Mouse (Mus musculus): ENCODE results near the gene Kmt2a. TPM values are rescaled to one million over a fixed set of nuclear protein-coding genes. Genes with fewer than 3 reads are reported as not detected.

Kmt2a gene
- polyA plus RNA-seq, 1 experiment from 2014 or later: 31.6 TPM

- ATAC-seq (replicated peaks): no peak
- Histone ChIP-seq H3K9ac (replicated peaks) (peak overlapping the region; percentile 77), H3K4me3 (peak overlapping the region; percentile 62), H3K27me3 (no peaks in the 10 kb centered on the region), H3K27ac (replicated peaks) (peak overlapping the region; percentile 99), H3K9me3 (no peaks in the 10 kb centered on the region), H3K36me3 (no peaks in the 10 kb centered on the region), H3K4me1 (peaks cover 65% of the 10 kb centered on the region), H3K4me2 (replicated peaks) (peak overlapping the region; percentile 89)
- 14% methylated on average over 9 of the region's 9 CpGs for WGBS
These were observed 2.2 kb downstream of the Kmt2a start for GRCm38 (mm10) chr9:44878776-44879500.

DNA sequence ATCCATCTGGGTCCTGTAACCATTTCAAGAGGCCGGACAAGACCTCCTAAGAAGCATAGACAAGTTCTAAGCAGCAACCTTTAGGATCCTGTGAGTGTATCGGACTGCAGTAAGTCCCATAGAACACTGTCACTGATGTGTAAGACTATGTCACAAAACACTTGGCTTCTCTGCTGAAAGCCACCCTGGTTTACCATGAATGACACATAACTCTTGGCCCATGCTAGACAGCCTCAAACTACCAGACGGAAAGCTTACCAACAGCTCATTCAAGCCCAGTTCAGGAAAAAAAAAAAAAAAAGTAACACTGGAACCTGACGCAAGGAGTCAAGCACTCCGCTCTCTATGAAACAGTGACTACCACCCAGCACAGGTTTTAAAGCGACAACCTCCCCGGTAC is 3.4 kb downstream of the Kmt2a start:
- Histone ChIP-seq H3K4me2 (replicated peaks) (no peak overlapping the region), H3K27me3 (no peaks in the 10 kb centered on the region), H3K9ac (replicated peaks) (no peak overlapping the region), H3K9me3 (no peaks in the 10 kb centered on the region), H3K4me1 (peaks cover 71% of the 10 kb centered on the region), H3K27ac (replicated peaks) (no peak overlapping the region), H3K36me3 (no peaks in the 10 kb centered on the region), H3K4me3 (no peak overlapping the region)
- ATAC-seq (replicated peaks): no peak
- WGBS: 82% methylated on average over 7 of the region's 7 CpGs

- Histone ChIP-seq H3K4me2 (replicated peaks) (peak overlapping the region; percentile 19), H3K27ac (replicated peaks) (peak overlapping the region; percentile 38; the same call in 1 of the 2 replicates), H3K4me1 (peaks cover 71% of the 10 kb centered on the region), H3K9me3 (no peaks in the 10 kb centered on the region), H3K4me3 (peak overlapping the region; percentile 12; the same call in 1 of the 2 replicates), H3K9ac (replicated peaks) (0 out of 2 replicates have a peak overlapping the region, but pooled peaks have one; percentile 22), H3K36me3 (no peaks in the 10 kb centered on the region), H3K27me3 (no peaks in the 10 kb centered on the region)
- ATAC-seq (replicated peaks): no peak
- WGBS: 19% methylated on average over 7 of the region's 7 CpGs
These were observed 5.6 kb downstream of the Kmt2a start for GRCm38 (mm10) chr9:44875476-44875875.

DNA sequence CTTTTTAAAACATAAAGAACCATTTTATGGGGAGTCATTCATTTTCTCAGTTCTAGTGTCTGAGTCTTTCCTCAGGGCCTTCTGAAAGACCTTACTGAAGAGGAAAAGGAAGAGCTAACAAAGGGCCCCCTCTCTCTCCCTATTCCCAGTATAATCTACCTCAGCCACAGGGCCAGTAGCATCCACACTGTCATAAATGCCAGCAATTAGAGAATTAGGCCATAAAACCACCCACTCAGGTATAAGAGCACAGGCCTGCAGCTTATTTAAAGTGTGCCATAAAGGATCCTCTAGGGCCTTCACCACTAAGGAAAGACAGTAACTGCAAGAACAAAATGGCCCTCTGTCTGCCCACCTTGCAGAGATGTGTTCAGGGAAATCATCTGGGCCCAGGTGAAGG is 6.9 kb downstream of the Kmt2a start:
- no peaks in the 10 kb centered on the region; the same call in 1 of the 2 replicates for H3K36me3 ChIP-seq
- H3K4me2 ChIP-seq (replicated peaks): no peak overlapping the region
- H3K27ac ChIP-seq (replicated peaks): no peak overlapping the region
- H3K27me3 ChIP-seq: no peaks in the 10 kb centered on the region
- no peak for ATAC-seq (replicated peaks)
- peaks cover 66% of the 10 kb centered on the region for H3K4me1 ChIP-seq
- H3K9ac ChIP-seq (replicated peaks): no peak overlapping the region
- H3K4me3 ChIP-seq: no peak overlapping the region
- H3K9me3 ChIP-seq: no peaks in the 10 kb centered on the region

- ATAC-seq (replicated peaks): no peak
- no peak overlapping the region for H3K4me2 ChIP-seq (replicated peaks)
- WGBS: 64% methylated on average over 5 of the region's 5 CpGs
- no peak overlapping the region for H3K9ac ChIP-seq (replicated peaks)
- H3K36me3 ChIP-seq: no peaks in the 10 kb centered on the region; the same call in 1 of the 2 replicates
- H3K27ac ChIP-seq (replicated peaks): no peak overlapping the region
- H3K27me3 ChIP-seq: no peaks in the 10 kb centered on the region
- no peaks in the 10 kb centered on the region for H3K9me3 ChIP-seq
- peaks cover 64% of the 10 kb centered on the region for H3K4me1 ChIP-seq
- no peak overlapping the region for H3K4me3 ChIP-seq
These were observed 7.4 kb downstream of the Kmt2a start for GRCm38 (mm10) chr9:44873665-44874064.

- Histone ChIP-seq H3K9ac (replicated peaks) (no peak overlapping the region), H3K4me2 (replicated peaks) (no peak overlapping the region), H3K27ac (replicated peaks) (no peak overlapping the region), H3K9me3 (no peaks in the 10 kb centered on the region), H3K4me1 (peaks cover 32% of the 10 kb centered on the region), H3K36me3 (peaks cover 15% of the 10 kb centered on the region), H3K4me3 (no peak overlapping the region), H3K27me3 (no peaks in the 10 kb centered on the region)
- WGBS: 83% methylated on average over 13 of the region's 13 CpGs
- no peak for ATAC-seq (replicated peaks)
These were observed 12.6 kb downstream of the Kmt2a start for GRCm38 (mm10) chr9:44868336-44869094.

DNA sequence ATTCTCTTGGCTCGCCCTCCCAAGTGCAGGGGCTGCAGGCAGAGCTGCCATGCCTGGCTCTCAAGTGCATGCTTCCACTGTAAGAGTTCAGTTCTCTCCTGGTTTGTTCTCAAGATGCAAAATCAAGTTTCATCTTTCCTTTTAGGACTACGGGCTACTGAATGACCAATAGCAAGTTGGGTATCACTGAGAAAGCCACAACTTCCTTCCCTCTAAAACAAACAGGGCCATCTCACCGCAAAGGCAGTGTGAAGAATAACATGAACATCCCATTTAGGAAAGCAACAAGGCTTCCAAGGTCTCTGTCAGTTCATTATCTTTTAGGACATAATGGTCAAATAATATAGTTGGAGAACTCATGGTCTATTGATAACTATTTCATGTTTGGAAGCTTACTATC is 13.4 kb downstream of the Kmt2a start:
- Histone ChIP-seq H3K9me3 (no peaks in the 10 kb centered on the region), H3K4me1 (peaks cover 26% of the 10 kb centered on the region), H3K27me3 (no peaks in the 10 kb centered on the region), H3K9ac (replicated peaks) (no peak overlapping the region), H3K4me3 (no peak overlapping the region), H3K27ac (replicated peaks) (0 out of 2 replicates have a peak overlapping the region, but pooled peaks have one; percentile 29), H3K36me3 (peaks cover 15% of the 10 kb centered on the region), H3K4me2 (replicated peaks) (no peak overlapping the region)
- WGBS: 88% methylated on average over 3 of the region's 3 CpGs
- no peak for ATAC-seq (replicated peaks)

- Histone ChIP-seq H3K36me3 (peaks cover 20% of the 10 kb centered on the region), H3K4me1 (peaks cover 26% of the 10 kb centered on the region), H3K9ac (replicated peaks) (no peak overlapping the region), H3K4me3 (no peak overlapping the region), H3K4me2 (replicated peaks) (no peak overlapping the region), H3K27ac (replicated peaks) (peak overlapping the region; percentile 25; the same call in 1 of the 2 replicates), H3K27me3 (no peaks in the 10 kb centered on the region), H3K9me3 (no peaks in the 10 kb centered on the region)
- no peak for ATAC-seq (replicated peaks)
- WGBS: 36% methylated on average over 9 of the region's 9 CpGs
These were observed 14.4 kb downstream of the Kmt2a start for GRCm38 (mm10) chr9:44866501-44867240.

DNA sequence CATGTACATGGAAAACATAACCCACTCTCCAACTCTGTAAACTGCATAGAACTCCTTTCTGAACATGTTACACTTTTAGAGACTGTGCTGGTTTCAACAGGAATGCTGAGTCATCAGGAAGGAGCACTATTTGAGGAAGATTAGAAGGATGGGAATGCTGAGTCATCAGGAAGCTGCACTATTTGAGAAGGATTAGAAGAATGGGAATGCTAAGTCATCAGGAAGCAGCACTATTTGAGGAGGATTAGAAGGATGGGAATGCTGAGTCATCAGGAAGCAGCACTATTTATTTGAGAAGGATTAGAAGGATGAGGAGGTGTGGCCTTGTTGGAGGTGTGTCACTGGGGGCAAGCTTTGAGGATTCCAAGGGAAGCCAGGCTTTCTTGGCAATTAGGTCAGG is 20.0 kb downstream of the Kmt2a start:
- H3K4me1 ChIP-seq: peaks cover 27% of the 10 kb centered on the region
- no peak overlapping the region for H3K27ac ChIP-seq (replicated peaks)
- H3K4me3 ChIP-seq: no peak overlapping the region
- H3K4me2 ChIP-seq (replicated peaks): no peak overlapping the region
- no peaks in the 10 kb centered on the region for H3K9me3 ChIP-seq
- no peak overlapping the region for H3K9ac ChIP-seq (replicated peaks)
- ATAC-seq (replicated peaks): no peak
- H3K27me3 ChIP-seq: no peaks in the 10 kb centered on the region
- H3K36me3 ChIP-seq: peaks cover 25% of the 10 kb centered on the region

DNA sequence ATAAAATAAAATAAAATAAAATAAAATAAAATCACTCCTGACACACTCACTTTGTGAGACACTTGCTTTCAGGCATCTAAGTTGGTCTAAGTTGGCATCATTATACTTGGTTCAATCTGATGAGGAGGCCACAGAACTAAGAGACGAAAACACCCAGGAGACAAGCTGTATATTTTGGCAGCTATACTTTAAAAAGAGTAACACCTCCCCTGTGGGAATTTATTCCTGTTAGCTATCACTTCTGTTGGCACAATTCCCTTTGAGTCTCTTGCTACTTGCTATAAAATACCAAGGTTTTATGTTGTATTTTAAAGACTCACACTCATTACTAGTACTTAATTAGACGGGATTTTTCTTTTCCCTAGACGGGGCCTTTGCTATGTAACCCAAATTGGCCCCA is 22.4 kb downstream of the Kmt2a start:
- ATAC-seq (replicated peaks): no peak
- Histone ChIP-seq H3K27ac (replicated peaks) (0 out of 2 replicates have a peak overlapping the region, but pooled peaks have one; percentile 36), H3K4me3 (no peak overlapping the region), H3K4me2 (replicated peaks) (no peak overlapping the region), H3K4me1 (peaks cover 36% of the 10 kb centered on the region), H3K9ac (replicated peaks) (no peak overlapping the region), H3K27me3 (no peaks in the 10 kb centered on the region), H3K9me3 (no peaks in the 10 kb centered on the region), H3K36me3 (peaks cover 11% of the 10 kb centered on the region; the same call in 1 of the 2 replicates)
- WGBS: 54% methylated on average over 3 of the region's 3 CpGs

DNA sequence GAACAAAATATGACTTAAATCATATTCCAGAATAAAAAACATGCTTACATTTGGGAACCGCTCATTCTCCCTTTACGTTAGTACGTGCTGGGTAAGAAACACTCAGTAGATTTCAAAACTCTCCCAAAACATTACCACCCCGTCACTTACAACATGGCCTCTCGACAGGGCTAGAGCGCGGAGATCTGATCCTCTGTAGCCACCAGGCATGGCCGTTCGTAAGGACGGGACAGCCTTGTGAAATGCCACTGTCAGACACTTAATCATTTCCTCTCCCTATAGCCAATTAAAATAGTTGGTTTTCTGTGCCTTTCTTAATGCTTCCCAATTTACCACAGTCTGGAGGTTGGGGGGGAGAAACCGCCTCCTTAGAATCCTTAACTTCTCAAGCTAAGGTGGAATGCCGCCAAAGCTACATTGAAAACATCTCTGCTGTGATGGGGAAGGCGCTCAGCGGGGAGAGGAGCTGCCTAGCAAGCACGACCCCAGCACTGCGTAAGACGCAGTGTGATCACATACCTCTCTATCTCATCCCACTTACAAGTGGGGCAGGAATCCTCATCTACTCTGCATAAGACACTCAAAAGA is 23.6 kb downstream of the Kmt2a start:
- ATAC-seq (replicated peaks): no peak
- no peak overlapping the region for H3K9ac ChIP-seq (replicated peaks)
- WGBS: 68% methylated on average over 17 of the region's 17 CpGs

More for the DNA sequence above, 23.6 kb downstream of the Kmt2a start:
- 0 out of 2 replicates have a peak overlapping the region, but pooled peaks have one; percentile 18 for H3K27ac ChIP-seq (replicated peaks)
- H3K4me3 ChIP-seq: no peak overlapping the region
- H3K9me3 ChIP-seq: no peaks in the 10 kb centered on the region
- H3K4me1 ChIP-seq: peaks cover 36% of the 10 kb centered on the region
- peaks cover 11% of the 10 kb centered on the region; the same call in 1 of the 2 replicates for H3K36me3 ChIP-seq
- no peak overlapping the region for H3K4me2 ChIP-seq (replicated peaks)
- H3K27me3 ChIP-seq: no peaks in the 10 kb centered on the region
